Mouse (Mus musculus) neural tube, embryonic 11.5 days (tissue): ENCODE results near the gene Tmem110. TPM values are rescaled to one million over a fixed set of nuclear protein-coding genes. Genes with fewer than 3 reads are reported as not detected.

Experiments used
- ATAC-seq: fragments of 200-750 bp; cut with Nextera tagmentation; 2 replicates; pipeline ENCODE4 v1.8.0; 2017; ENCODE audit warnings: moderate number of reproducible peaks, mild to moderate bottlenecking, moderate TSS enrichment, moderate library complexity; ENCODE audit not compliant: insufficient read depth, low FRiP score, low TSS enrichment
- DNase-seq: peaks from one replicate; pipeline ENCODE4 v3.0.0-alpha.2; 2015; ENCODE audit warnings: low spot score
- H3K27ac ChIP-seq: fragments of 300-500 bp; sonication (generic); 2 replicates; pipeline ENCODE4 v1.5.1; 2014; ENCODE audit warnings: low read depth, mild to moderate bottlenecking, low read length
- H3K27me3 ChIP-seq: fragments of 300-500 bp; sonication (generic); 2 replicates; pipeline ENCODE4 v1.6.1; 2014; ENCODE audit warnings: mild to moderate bottlenecking, low read length, mixed read lengths; ENCODE audit not compliant: control insufficient read depth, insufficient read depth
- H3K36me3 ChIP-seq: fragments of 300-500 bp; sonication (generic); 2 replicates; pipeline ENCODE4 v1.6.1; 2014; ENCODE audit warnings: mild to moderate bottlenecking, low read length, moderate library complexity, mixed read lengths; ENCODE audit not compliant: control insufficient read depth, insufficient read depth
- H3K4me1 ChIP-seq: fragments of 300-500 bp; sonication (generic); 2 replicates; pipeline ENCODE4 v1.6.1; 2014; ENCODE audit warnings: low read length, mixed read lengths; ENCODE audit not compliant: control insufficient read depth, insufficient read depth
- H3K4me2 ChIP-seq: fragments of 300-500 bp; sonication (generic); 2 replicates; pipeline ENCODE4 v1.6.1; 2014; ENCODE audit warnings: low read depth, mild to moderate bottlenecking, moderate library complexity
- H3K4me3 ChIP-seq: fragments of 300-500 bp; sonication (generic); 2 replicates; pipeline ENCODE4 v1.5.1; 2014; ENCODE audit warnings: low read depth, low read length
- H3K9ac ChIP-seq: fragments of 300-500 bp; sonication (generic); 2 replicates; pipeline ENCODE4 v1.6.1; 2014; ENCODE audit warnings: mild to moderate bottlenecking, low read length
- H3K9me3 ChIP-seq: fragments of 300-500 bp; sonication (generic); 2 replicates; pipeline ENCODE4 v1.6.1; 2016; ENCODE audit warnings: low read length; ENCODE audit not compliant: control insufficient read depth
- WGBS: fragments of 180-500 bp; shearing (Covaris S2); extraction: QIAGEN DNeasy Blood & Tissue Kit; methylation state at CpG from one replicate; pipeline ENCODE4 v1.1.7; 2014; 5-methylcytosine and 5-hydroxymethylcytosine counted together
- polyA plus RNA-seq: library from polyadenylated mRNA; unstranded; fragments of >200 nt; fragmentation: Nextera tagmentation; extraction: Ambion mirVana; gene quantifications from 2 replicates; pipeline ENCODE4 v1.2.1, GENCODE M21; 2014

The Tmem110 gene
- polyA plus RNA-seq, 1 experiment from 2014 or later = 31.2 TPM

DNA sequence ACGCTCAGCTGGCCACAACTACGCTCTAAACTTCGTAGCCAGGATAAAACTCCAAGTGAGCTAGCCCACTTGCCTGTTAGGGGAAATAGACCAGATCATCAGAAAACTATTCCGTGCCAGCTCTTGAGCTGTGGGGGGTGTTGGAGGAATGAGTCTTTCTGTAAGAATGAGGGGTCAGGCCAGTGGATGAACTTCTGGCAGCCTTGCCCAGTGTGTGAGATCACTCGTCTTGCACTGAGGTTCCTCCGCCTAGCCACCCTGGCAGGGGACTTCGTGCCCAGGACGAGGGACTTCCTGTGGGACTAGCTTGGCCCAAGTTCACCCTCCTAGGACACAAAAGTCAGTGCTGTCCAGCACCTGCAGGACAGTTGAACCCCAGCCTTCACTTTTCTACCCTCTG, 78.9 kb downstream of the Tmem110 start:
- Histone ChIP-seq H3K36me3 (no peaks in the 10 kb centered on the region), H3K27ac (no peak overlapping the region), H3K4me3 (no peak overlapping the region), H3K4me2 (no peak overlapping the region), H3K4me1 (no peaks in the 10 kb centered on the region), H3K9ac (no peak overlapping the region), H3K9me3 (no peaks in the 10 kb centered on the region), H3K27me3 (no peaks in the 10 kb centered on the region)
- DNase-seq = no peak
- no peak for ATAC-seq
- WGBS = 83% methylated on average over 8 of the region's 8 CpGs

DNA sequence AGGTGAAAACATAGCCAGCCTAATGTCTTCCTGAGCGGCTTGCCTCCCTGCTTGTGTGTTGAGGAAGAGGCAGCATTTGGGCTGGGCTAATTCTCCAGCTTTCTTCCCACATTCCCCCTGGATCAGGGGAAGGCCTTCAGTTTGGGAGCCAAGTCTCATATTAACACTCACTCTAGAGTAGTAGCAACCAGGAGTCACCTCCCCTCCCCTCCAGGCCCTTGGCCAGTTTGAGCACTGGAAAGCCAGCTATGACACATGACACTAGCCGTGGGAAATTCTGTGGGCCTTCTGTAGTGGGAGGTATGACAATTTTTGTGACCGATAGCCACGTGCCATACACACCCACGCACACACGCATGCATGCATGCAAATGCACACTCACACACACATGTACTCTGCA, 80.6 kb downstream of the Tmem110 start:
- H3K9me3 ChIP-seq = no peaks in the 10 kb centered on the region
- no peaks in the 10 kb centered on the region for H3K4me1 ChIP-seq
- DNase-seq (no peak), ATAC-seq (no peak)
- H3K27ac ChIP-seq = no peak overlapping the region
- H3K27me3 ChIP-seq = no peaks in the 10 kb centered on the region
- no peaks in the 10 kb centered on the region for H3K36me3 ChIP-seq
- no peak overlapping the region for H3K4me3 ChIP-seq
- no peak overlapping the region for H3K9ac ChIP-seq
- WGBS = 91% methylated on average over 6 of the region's 6 CpGs
- no peak overlapping the region for H3K4me2 ChIP-seq

DNA sequence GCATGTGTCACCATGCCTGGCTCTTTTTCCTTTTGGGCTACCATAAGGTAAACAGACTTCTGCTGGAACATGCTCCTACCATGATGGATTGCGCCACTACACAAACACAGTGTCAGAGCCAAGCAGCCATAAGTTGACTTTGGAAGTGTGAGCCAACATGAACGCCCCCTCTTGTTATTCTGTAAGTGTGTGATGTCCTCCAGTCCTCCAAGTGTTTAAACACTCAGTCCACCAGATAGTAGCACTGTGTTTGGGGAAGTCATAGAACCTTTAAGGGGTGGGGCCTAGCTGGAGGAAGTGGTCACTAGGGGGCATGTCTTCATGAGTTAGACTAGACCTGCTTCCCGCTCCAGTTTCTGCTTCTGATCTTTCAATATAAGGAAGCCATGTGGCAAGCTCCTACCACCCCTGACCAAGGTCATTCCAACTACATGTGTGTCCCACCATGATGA, 82.5 kb downstream of the Tmem110 start:
- ATAC-seq (no peak), DNase-seq (no peak)
- H3K27ac ChIP-seq = no peak overlapping the region
- no peak overlapping the region for H3K4me3 ChIP-seq
- WGBS = 76% methylated on average over 3 of the region's 3 CpGs
- no peaks in the 10 kb centered on the region for H3K27me3 ChIP-seq
- no peaks in the 10 kb centered on the region for H3K9me3 ChIP-seq
- no peak overlapping the region for H3K9ac ChIP-seq
- H3K36me3 ChIP-seq = no peaks in the 10 kb centered on the region
- no peaks in the 10 kb centered on the region for H3K4me1 ChIP-seq
- H3K4me2 ChIP-seq = no peak overlapping the region

DNA sequence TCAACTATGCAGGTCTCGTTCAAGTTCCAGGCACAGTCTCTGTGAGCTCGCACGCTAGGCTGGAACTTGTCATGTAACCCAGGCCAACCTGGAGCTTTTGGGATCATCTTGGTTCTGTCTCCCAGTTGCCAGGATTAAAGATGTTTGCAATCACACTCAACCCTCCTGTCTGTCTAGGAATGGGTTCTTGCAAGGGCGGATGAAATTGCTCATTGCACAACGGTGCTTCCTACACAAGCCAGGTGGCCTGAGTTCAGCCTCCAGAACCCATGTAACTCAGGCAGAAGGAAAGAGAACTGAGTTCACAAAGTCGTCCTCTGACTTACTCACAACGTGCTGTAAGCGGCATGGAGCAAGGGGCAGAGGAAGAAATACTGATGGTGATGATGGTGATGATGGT, 85.8 kb downstream of the Tmem110 start:
- Histone ChIP-seq H3K9me3 (no peaks in the 10 kb centered on the region), H3K27ac (no peak overlapping the region), H3K9ac (no peak overlapping the region), H3K4me2 (no peak overlapping the region), H3K27me3 (no peaks in the 10 kb centered on the region), H3K4me3 (no peak overlapping the region), H3K4me1 (no peaks in the 10 kb centered on the region), H3K36me3 (no peaks in the 10 kb centered on the region)
- ATAC-seq (no peak), DNase-seq (no peak)
- 88% methylated on average over 8 of the region's 8 CpGs for WGBS

DNA sequence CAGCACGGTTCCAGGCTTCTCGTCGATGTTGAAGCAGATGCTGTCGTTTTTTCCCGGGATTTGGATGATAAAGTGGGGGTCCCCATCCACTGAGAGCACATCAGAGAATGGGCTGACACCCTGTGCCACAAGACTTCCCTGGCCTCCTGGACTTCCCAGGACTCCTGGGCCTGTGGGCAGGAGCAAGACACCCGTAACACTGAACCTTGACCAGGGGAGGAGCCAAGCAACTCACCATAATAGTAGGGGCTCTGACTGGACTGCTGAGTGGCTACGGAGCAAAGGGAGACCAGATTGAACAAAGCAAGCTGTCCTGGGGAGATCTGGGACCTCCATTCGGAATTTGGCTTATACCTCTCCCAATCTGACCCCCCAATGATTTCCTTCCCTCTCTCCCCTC, 87.3 kb downstream of the Tmem110 start:
- 83% methylated on average over 8 of the region's 8 CpGs for WGBS
- no peak overlapping the region for H3K9ac ChIP-seq
- H3K27ac ChIP-seq = no peak overlapping the region
- no peak for ATAC-seq
- no peak for DNase-seq
- no peak overlapping the region for H3K4me3 ChIP-seq
- H3K4me1 ChIP-seq = no peaks in the 10 kb centered on the region
- no peaks in the 10 kb centered on the region for H3K27me3 ChIP-seq
- H3K4me2 ChIP-seq = no peak overlapping the region
- no peaks in the 10 kb centered on the region for H3K36me3 ChIP-seq
- no peaks in the 10 kb centered on the region for H3K9me3 ChIP-seq

DNA sequence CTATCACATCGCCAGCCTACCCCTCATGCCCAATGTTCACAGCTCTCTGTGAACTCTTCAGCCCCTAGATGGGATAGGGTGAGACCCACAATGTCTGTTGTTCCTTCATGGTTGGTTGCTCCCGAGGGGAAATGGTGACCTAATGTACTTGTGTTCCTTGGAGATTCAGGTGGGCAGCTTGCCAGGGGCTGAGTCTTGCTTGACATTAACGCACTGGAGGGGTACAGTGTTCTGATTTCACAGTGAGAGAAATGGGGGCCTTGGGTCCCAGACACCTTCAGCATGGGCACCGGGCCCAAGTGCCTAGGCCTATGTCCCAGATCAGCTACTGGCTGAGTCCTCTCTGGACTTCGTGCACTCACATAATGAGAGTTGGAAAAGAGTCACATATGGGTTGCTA, 88.0 kb downstream of the Tmem110 start:
- DNase-seq = no peak
- no peaks in the 10 kb centered on the region for H3K27me3 ChIP-seq
- H3K4me1 ChIP-seq = no peaks in the 10 kb centered on the region
- no peaks in the 10 kb centered on the region for H3K36me3 ChIP-seq
- H3K4me2 ChIP-seq = no peak overlapping the region
- ATAC-seq = no peak
- H3K9me3 ChIP-seq = no peaks in the 10 kb centered on the region
- H3K9ac ChIP-seq = no peak overlapping the region
- H3K4me3 ChIP-seq = no peak overlapping the region
- WGBS = 89% methylated on average over 5 of the region's 5 CpGs
- H3K27ac ChIP-seq = no peak overlapping the region

DNA sequence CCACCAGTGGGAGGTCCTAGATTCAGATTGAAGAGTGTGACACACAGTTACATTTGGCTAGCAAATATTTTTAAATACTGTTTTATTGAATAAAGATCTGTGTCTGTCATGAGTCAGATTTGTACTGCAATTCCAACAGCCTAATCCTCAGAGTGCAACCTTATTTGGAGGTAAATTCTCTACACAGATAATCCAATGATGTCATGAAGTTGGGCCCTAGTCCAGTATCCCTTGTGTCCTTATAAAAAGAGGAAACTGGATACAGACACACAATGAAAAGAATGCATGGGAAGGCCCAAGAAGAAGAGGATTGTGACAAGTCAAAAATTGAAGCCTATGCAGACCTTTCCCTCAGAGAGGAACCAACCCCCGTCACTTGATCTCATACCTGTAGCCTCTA, 91.1 kb downstream of the Tmem110 start:
- ATAC-seq = no peak
- Histone ChIP-seq H3K4me2 (no peak overlapping the region), H3K9me3 (no peaks in the 10 kb centered on the region), H3K27me3 (no peaks in the 10 kb centered on the region), H3K9ac (no peak overlapping the region), H3K4me3 (no peak overlapping the region), H3K36me3 (no peaks in the 10 kb centered on the region), H3K4me1 (no peaks in the 10 kb centered on the region), H3K27ac (no peak overlapping the region)
- WGBS = 85% methylated on average over 1 of the region's 1 CpGs
- DNase-seq = no peak

DNA sequence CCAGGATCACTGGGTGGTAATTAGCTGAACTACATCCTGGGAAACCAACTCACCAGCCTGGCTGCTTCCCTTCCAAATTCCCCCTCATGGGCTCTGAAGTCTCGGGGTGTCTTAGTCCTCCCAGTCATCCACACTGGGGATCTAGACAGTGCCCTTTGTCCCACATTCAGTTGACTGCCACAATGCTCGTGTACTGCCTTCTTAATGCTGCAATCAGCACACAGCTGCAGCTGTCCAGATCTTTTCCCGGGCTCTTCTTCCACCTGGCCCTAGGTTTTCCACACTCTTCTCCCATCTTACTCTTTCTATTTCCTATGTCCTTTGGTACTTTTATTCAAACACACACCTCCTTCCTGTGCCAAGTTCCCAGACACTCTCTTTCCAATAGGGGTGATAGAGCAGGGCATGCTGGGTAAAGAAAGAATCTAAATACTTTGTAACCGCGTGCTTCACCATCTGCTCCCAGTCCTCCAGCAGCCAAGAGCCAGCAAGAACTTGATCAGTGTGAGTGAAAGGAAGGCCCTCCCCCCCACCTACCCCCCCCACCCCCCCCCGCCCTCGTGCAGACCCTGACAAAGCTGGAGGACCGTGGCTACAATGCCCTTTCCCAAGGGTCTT, 96.8 kb downstream of the Tmem110 start:
- no peak for DNase-seq
- Histone ChIP-seq H3K27me3 (no peaks in the 10 kb centered on the region), H3K4me2 (no peak overlapping the region), H3K27ac (no peak overlapping the region), H3K4me1 (no peaks in the 10 kb centered on the region), H3K4me3 (no peak overlapping the region), H3K9me3 (no peaks in the 10 kb centered on the region), H3K36me3 (no peaks in the 10 kb centered on the region), H3K9ac (no peak overlapping the region)
- ATAC-seq = no peak
- 67% methylated on average over 7 of the region's 8 CpGs for WGBS

DNA sequence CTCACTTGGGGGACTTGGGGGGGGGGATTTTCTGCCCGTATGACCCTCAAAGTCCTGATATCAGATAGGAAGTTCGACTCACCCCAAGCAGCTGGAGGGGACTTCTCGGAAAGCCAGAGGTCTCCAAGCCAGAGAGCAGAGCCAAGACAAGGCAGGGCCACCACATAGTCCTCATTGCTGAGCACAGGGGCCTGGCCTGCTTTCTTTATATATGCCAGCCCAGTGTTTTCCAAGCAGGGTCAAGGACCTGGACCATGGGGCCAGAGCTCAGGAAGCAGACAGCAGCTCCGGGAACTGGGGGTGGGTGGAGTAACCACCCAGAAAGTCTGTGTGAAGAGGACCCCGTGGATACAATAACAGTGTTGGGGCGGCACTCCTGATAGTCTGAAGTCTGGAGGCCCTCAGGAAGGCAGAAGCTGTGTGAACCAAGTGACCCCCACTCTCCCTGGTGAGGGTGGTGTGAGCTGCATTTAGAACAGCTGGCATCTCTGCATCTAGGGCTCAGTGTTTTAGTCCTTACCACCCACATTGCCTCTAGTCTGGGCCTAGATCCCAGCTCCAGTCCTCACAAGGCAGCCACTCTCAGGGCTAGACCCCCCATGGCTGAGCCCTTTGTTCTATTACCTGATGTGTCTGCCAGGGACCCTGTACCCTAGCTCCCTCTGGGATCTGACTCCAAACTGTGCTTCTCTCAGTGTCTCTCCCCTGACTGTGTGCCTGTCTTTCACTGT, 98.2 kb downstream of the Tmem110 start, which contains the start of gene Itih3:
Gene Itih3, minus strand, starts transcription at position 386 of the 731 bp plus-strand sequence.
- Histone ChIP-seq H3K27ac (no peak within 1 kb of the TSS), H3K4me2 (no peak within 1 kb of the TSS), H3K4me1 (no peaks in the 10 kb centered on the region), H3K4me3 (no peak within 1 kb of the TSS), H3K9me3 (no peaks in the 10 kb centered on the region), H3K27me3 (no peaks in the 10 kb centered on the region), H3K9ac (no peak within 1 kb of the TSS), H3K36me3 (no peaks in the 10 kb centered on the region)
- ATAC-seq (no peak), DNase-seq (no peak)
- WGBS = 79% methylated on average over 6 of the region's 6 CpGs
